Mouse (Mus musculus) bone marrow, adult 2 months (tissue): ENCODE data around the gene Junb.
A peak's percentile ranks its signal among the peaks of the same experiment; 100 is the strongest.

Experiments
- CTCF ChIP-seq: fragments of 200-500 bp; IDR thresholded peaks from 2 replicates; pipeline ENCODE4 v1.5.1; 2011; ENCODE audit warnings: low read length, control low read depth; ENCODE audit not compliant: control insufficient read depth, insufficient read depth
- POLR2A ChIP-seq: fragments of 200-500 bp; IDR thresholded peaks from 2 replicates; pipeline ENCODE4 v1.6.1; 2011; ENCODE audit warnings: low read depth, mild to moderate bottlenecking, control low read depth, low read length, borderline replicate concordance; ENCODE audit not compliant: control insufficient read depth

DNA sequence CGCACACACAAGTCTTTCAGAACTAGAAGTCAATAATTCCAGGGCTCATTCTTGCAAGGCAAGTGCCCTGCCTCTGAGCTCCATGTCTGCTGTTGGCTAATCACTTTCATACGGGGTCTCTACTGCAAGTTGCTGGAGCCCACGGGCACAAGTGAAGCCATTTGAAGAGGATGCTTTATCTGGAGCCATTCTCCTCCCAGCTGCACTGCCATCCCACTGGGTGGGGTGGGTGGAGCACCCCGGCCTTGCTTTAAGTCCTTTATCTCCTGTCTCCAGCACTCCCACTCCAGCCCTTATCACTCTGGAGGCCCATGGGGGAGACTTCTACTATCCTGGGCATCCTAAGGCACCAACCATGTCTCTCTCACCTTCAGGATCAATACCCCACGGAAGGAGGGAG, 7.6 kb downstream of the Junb start:
- TF ChIP-seq CTCF (no peak), POLR2A (peak; percentile 80)
